Mouse (Mus musculus) ES-Bruce4 (cell line): Measurements from ENCODE around the gene Serinc3.

Experiments
- CTCF ChIP-seq: IDR thresholded peaks from one replicate; pipeline ENCODE4 v1.8.1; 2011; ENCODE audit warnings: low read depth, low read length
- EP300 ChIP-seq: IDR thresholded peaks from 2 replicates; pipeline ENCODE4 v1.6.1; 2011; ENCODE audit warnings: low read depth, low read length; ENCODE audit not compliant: insufficient read depth
- POLR2A ChIP-seq: IDR thresholded peaks from one replicate; pipeline ENCODE4 v1.8.1; 2011; ENCODE audit warnings: low read length; ENCODE audit not compliant: insufficient read depth

GRCm38 (mm10) chr2:163617874-163618273 is 27.1 kb downstream of the Serinc3 start:
- no peak for TF ChIP-seq CTCF
- TF ChIP-seq POLR2A = no peak
- no peak for TF ChIP-seq EP300
